In the genomic region with DNA sequence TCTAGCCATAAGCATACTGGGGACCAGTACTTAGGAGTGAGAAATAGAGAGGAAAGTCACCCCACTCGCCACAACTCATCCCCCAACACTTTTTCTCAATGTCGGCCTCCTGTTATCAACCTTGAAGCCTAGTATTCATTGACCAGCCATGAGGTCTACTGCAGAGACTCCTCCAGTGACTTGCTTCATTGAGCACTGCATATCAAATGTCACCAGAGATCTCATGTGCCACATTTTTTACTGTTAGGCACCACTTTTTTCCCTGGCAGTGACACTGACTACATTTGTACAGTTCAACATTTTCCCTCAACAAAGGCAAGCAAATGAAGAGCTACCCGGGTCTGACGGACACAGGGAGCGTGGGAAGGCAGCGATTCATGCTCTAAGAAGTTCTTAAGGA, we compare ENCODE assay signal across 24 mouse cellular contexts.
"Had no signal": no experiment of that assay in that cellular context is flagged by ENCODE, and none has a peak within 500 bp of the region (broad histone marks: within the 10 kb centered on the region; RNA-seq: fewer than 3 reads in every experiment).

No protein-coding gene starts in this region.

- DNase-seq: kidney, adult 8-10 months; kidney, postnatal 25 days; layer of hippocampus, adult 9-11 months; liver; lung, adult 18-20 months; lung, postnatal 10 days; lung, postnatal 36 days; right cerebral cortex, adult 18-20 months; right cerebral cortex, postnatal 25 days; spleen, adult 18-20 months; thymus, postnatal 36 days had no signal

- H3K36me3 ChIP-seq: limb, embryonic 10.5 days; limb, embryonic 13.5 days; liver, embryonic 12.5 days; liver, embryonic 15.5 days; lung, embryonic 15.5 days; midbrain, embryonic 10.5 days; midbrain, embryonic 15.5 days; neural tube, embryonic 12.5 days; neural tube, embryonic 15.5 days; stomach, embryonic 15.5 days had no signal

- H3K4me3 ChIP-seq: limb, embryonic 10.5 days; limb, embryonic 13.5 days; liver, embryonic 12.5 days; liver, embryonic 15.5 days; lung, embryonic 15.5 days; megakaryocyte, embryonic 14.5 days; midbrain, embryonic 10.5 days; midbrain, embryonic 15.5 days; neural tube, embryonic 12.5 days; neural tube, embryonic 15.5 days; stomach, embryonic 15.5 days had no signal

- H3K27me3 ChIP-seq: liver, embryonic 15.5 days; lung, embryonic 15.5 days; midbrain, embryonic 15.5 days; neural tube, embryonic 12.5 days; neural tube, embryonic 15.5 days; stomach, embryonic 15.5 days had no signal

- H3K27ac ChIP-seq: limb, embryonic 10.5 days; limb, embryonic 13.5 days; liver, embryonic 12.5 days; liver, embryonic 15.5 days; lung, embryonic 15.5 days; midbrain, embryonic 10.5 days; midbrain, embryonic 15.5 days; neural tube, embryonic 12.5 days; neural tube, embryonic 15.5 days; stomach, embryonic 15.5 days had no signal

- H3K4me2 ChIP-seq: limb, embryonic 13.5 days; liver, embryonic 12.5 days; liver, embryonic 15.5 days; lung, embryonic 15.5 days; midbrain, embryonic 15.5 days; neural tube, embryonic 12.5 days; neural tube, embryonic 15.5 days; stomach, embryonic 15.5 days had no signal

- H3K9ac ChIP-seq: limb, embryonic 13.5 days; liver, embryonic 12.5 days; liver, embryonic 15.5 days; lung, embryonic 15.5 days; midbrain, embryonic 15.5 days; neural tube, embryonic 12.5 days; neural tube, embryonic 15.5 days; stomach, embryonic 15.5 days had no signal

- ATAC-seq: inflammation-experienced regulatory T-cells, adult 6 months; intestine, embryonic 16.5 days; liver, embryonic 12.5 days; midbrain, embryonic 15.5 days had no signal

- H3K9me3 ChIP-seq: limb, embryonic 10.5 days; limb, embryonic 13.5 days; liver, embryonic 12.5 days; liver, embryonic 15.5 days; lung, embryonic 15.5 days; megakaryocyte, embryonic 14.5 days; midbrain, embryonic 15.5 days; neural tube, embryonic 12.5 days; neural tube, embryonic 15.5 days; stomach, embryonic 15.5 days had no signal
